In genomic region chr14:46736366-46736765, GRCm38 (mm10) we compare ENCODE assay signal across 16 mouse cellular contexts.
"Had no signal": no experiment of that assay in that cellular context is flagged by ENCODE, and none has a peak within 500 bp of the region (broad histone marks: within the 10 kb centered on the region; RNA-seq: fewer than 3 reads in every experiment).

No protein-coding gene starts in this region.

- H3K36me3 ChIP-seq: neural tube, embryonic 13.5 days; neural tube, embryonic 15.5 days; stomach, embryonic 15.5 days had no signal

- H3K9ac ChIP-seq: neural tube, embryonic 13.5 days; neural tube, embryonic 15.5 days; stomach, embryonic 15.5 days had no signal

- DNase-seq: retina, postnatal 1 day; right cerebral cortex, adult 18-20 months; right cerebral cortex, postnatal 14 days; right cerebral cortex, postnatal 25 days; right cerebral cortex, postnatal 4 days; spleen, adult 18-20 months; thymus, adult 18-20 months; thymus, adult 2 months; thymus, postnatal 14 days; thymus, postnatal 25 days; thymus, postnatal 36 days; thymus, postnatal 4 days had no signal

- H3K27ac ChIP-seq: neural tube, embryonic 13.5 days; neural tube, embryonic 15.5 days; stomach, embryonic 15.5 days; stomach, postnatal 0 days had no signal

- H3K4me3 ChIP-seq: neural tube, embryonic 13.5 days; neural tube, embryonic 15.5 days; stomach, embryonic 15.5 days had no signal

- H3K4me1 ChIP-seq: neural tube, embryonic 13.5 days; neural tube, embryonic 15.5 days; stomach, embryonic 15.5 days had no signal

- H3K27me3 ChIP-seq: neural tube, embryonic 13.5 days; neural tube, embryonic 15.5 days; stomach, embryonic 15.5 days had no signal
